ENCODE assay signal across 18 mouse cellular contexts in genomic region chr16:31300467-31300866, GRCm38 (mm10). TPM values are rescaled to one million over a fixed set of nuclear protein-coding genes. Genes with fewer than 3 reads are reported as not detected.
DNase-seq lines count a peak whose midpoint lies in the region; ATAC-seq lines count a peak whose summit lies in the region.
"Had no signal": no experiment of that assay in that cellular context is flagged by ENCODE, and none has a peak within 500 bp of the region (broad histone marks: within the 10 kb centered on the region; RNA-seq: fewer than 3 reads in every experiment).

No protein-coding gene starts in this region.

- ATAC-seq in kidney, embryonic 15.5 days (replicated peaks; ENCODE audit: low FRiP score): no peak
- ATAC-seq in kidney, embryonic 14.5 days (ENCODE audit: low FRiP score, low TSS enrichment): no peak
- ATAC-seq in neural tube, embryonic 13.5 days (ENCODE audit: low read depth): no peak
- no peak for ATAC-seq in erythroblast, adult 5-6 weeks (replicated peaks; ENCODE audit: low FRiP score, poor library complexity, severe bottlenecking)
- ATAC-seq: forebrain, embryonic 15.5 days had no signal

- H3K36me3 ChIP-seq in kidney, embryonic 15.5 days: no peaks in the 10 kb centered on the region
- no peaks in the 10 kb centered on the region for H3K36me3 ChIP-seq in kidney, embryonic 14.5 days (ENCODE audit: control insufficient read depth, insufficient read depth, low read length)
- no peaks in the 10 kb centered on the region for H3K36me3 ChIP-seq in embryonic facial prominence, embryonic 10.5 days (replicated peaks)
- no peaks in the 10 kb centered on the region for H3K36me3 ChIP-seq in neural tube, embryonic 13.5 days
- H3K36me3 ChIP-seq: forebrain, embryonic 15.5 days; limb, embryonic 12.5 days had no signal

- H3K4me3 ChIP-seq in kidney, embryonic 15.5 days (replicated peaks): no peak overlapping the region
- no peak overlapping the region for H3K4me3 ChIP-seq in kidney, embryonic 14.5 days (ENCODE audit: low read length)
- no peak overlapping the region for H3K4me3 ChIP-seq in embryonic facial prominence, embryonic 10.5 days
- H3K4me3 ChIP-seq in neural tube, embryonic 13.5 days: no peak overlapping the region
- H3K4me3 ChIP-seq: forebrain, embryonic 15.5 days; limb, embryonic 12.5 days had no signal

- peak; percentile 32 for DNase-seq in Muller cell, postnatal 12 days (ENCODE audit: inconsistent ontology term)
- DNase-seq in embryonic facial prominence, embryonic 10.5 days (ENCODE audit: low spot score): peak; percentile 36
- DNase-seq in urinary bladder, postnatal 14 days (ENCODE audit: low spot score): no peak
- DNase-seq in testis, postnatal 14 days (ENCODE audit: low spot score): no peak
- DNase-seq: adrenal gland, postnatal 36 days; cerebellum, postnatal 10 days; heart, adult 18-20 months; kidney, adult 2 months; lung, postnatal 4 days; right cerebral cortex, postnatal 25 days; thymus, adult 2 months had no signal

- no peaks in the 10 kb centered on the region for H3K9me3 ChIP-seq in kidney, embryonic 15.5 days (replicated peaks)
- no peaks in the 10 kb centered on the region for H3K9me3 ChIP-seq in kidney, embryonic 14.5 days (ENCODE audit: control insufficient read depth, low read length)
- no peaks in the 10 kb centered on the region for H3K9me3 ChIP-seq in embryonic facial prominence, embryonic 10.5 days
- no peaks in the 10 kb centered on the region for H3K9me3 ChIP-seq in neural tube, embryonic 13.5 days
- H3K9me3 ChIP-seq: forebrain, embryonic 15.5 days; limb, embryonic 12.5 days had no signal

- no peak overlapping the region for H3K9ac ChIP-seq in kidney, embryonic 15.5 days
- no peak overlapping the region for H3K9ac ChIP-seq in kidney, embryonic 14.5 days (ENCODE audit: low read depth, low read length)
- no peak overlapping the region for H3K9ac ChIP-seq in neural tube, embryonic 13.5 days
- H3K9ac ChIP-seq: forebrain, embryonic 15.5 days; limb, embryonic 12.5 days; liver, embryonic 14.5 days had no signal

- H3K4me1 ChIP-seq in kidney, embryonic 15.5 days: peaks cover 24% of the 10 kb centered on the region
- H3K4me1 ChIP-seq in kidney, embryonic 14.5 days (ENCODE audit: control insufficient read depth, insufficient read depth, low read length): peaks cover 20% of the 10 kb centered on the region
- peaks cover 24% of the 10 kb centered on the region for H3K4me1 ChIP-seq in embryonic facial prominence, embryonic 10.5 days
- peaks cover 33% of the 10 kb centered on the region for H3K4me1 ChIP-seq in neural tube, embryonic 13.5 days (replicated peaks)

- H3K27ac ChIP-seq in kidney, embryonic 15.5 days: 0 out of 2 replicates have a peak overlapping the region, but pooled peaks have one; percentile 3
- H3K27ac ChIP-seq in kidney, embryonic 14.5 days (ENCODE audit: low read depth, low read length): no peak overlapping the region
- peak overlapping the region; percentile 65 for H3K27ac ChIP-seq in embryonic facial prominence, embryonic 10.5 days (replicated peaks)
- H3K27ac ChIP-seq in neural tube, embryonic 13.5 days (replicated peaks): peak overlapping the region; percentile 29; the same call in 1 of the 2 replicates
- H3K27ac ChIP-seq: forebrain, embryonic 15.5 days; limb, embryonic 12.5 days; liver, embryonic 14.5 days had no signal

- H3K4me2 ChIP-seq in kidney, embryonic 15.5 days: no peak overlapping the region
- H3K4me2 ChIP-seq in kidney, embryonic 14.5 days (replicated peaks; ENCODE audit: low read depth, low read length): no peak overlapping the region
- no peak overlapping the region for H3K4me2 ChIP-seq in neural tube, embryonic 13.5 days
- H3K4me2 ChIP-seq: forebrain, embryonic 15.5 days; limb, embryonic 12.5 days had no signal

- H3K27me3 ChIP-seq in kidney, embryonic 15.5 days: no peaks in the 10 kb centered on the region
- H3K27me3 ChIP-seq in kidney, embryonic 14.5 days (ENCODE audit: control insufficient read depth, insufficient read depth, low read length): no peaks in the 10 kb centered on the region
- 0 out of 2 replicates have a peak, but pooled peaks cover 5% of the 10 kb centered on the region for H3K27me3 ChIP-seq in embryonic facial prominence, embryonic 10.5 days (replicated peaks; ENCODE audit: low read depth, poor library complexity, severe bottlenecking)
- no peaks in the 10 kb centered on the region for H3K27me3 ChIP-seq in neural tube, embryonic 13.5 days
- H3K27me3 ChIP-seq: forebrain, embryonic 15.5 days; limb, embryonic 12.5 days had no signal

- WGBS in kidney, embryonic 15.5 days: 45% methylated on average over 7 of the region's 7 CpGs
- WGBS in kidney, embryonic 14.5 days: 48% methylated on average over 7 of the region's 7 CpGs
- WGBS in embryonic facial prominence, embryonic 10.5 days: 32% methylated on average over 7 of the region's 7 CpGs
- WGBS in neural tube, embryonic 13.5 days: 26% methylated on average over 7 of the region's 7 CpGs

RNA-seq across cellular contexts. Expression of gene Apod, which starts 14.1 kb away (rescaled TPM):
- 0.36 and 1.0 TPM in 2 replicates for polyA plus RNA-seq in kidney, embryonic 15.5 days (2015; fragmentation: Nextera tagmentation; extraction: Ambion mirVana)
- 0.47 TPM in 2 replicates for polyA plus RNA-seq in kidney, embryonic 14.5 days (2014; fragmentation: Nextera tagmentation; extraction: Ambion mirVana)
- 5.0 and 6.1 TPM in 2 replicates for polyA plus RNA-seq in embryonic facial prominence, embryonic 10.5 days (2016; fragmentation: Nextera tagmentation; extraction: Ambion mirVana)
- 49.6 and 60.2 TPM in 2 replicates for polyA plus RNA-seq in neural tube, embryonic 13.5 days (2015; fragmentation: Nextera tagmentation; extraction: Ambion mirVana)
- total RNA-seq in erythroblast, adult 5-6 weeks (2015; ENCODE audit: low replicate concordance): not detected in 2 replicates
- total RNA-seq in erythroblast, adult 5-6 weeks (2017; ENCODE audit: low replicate concordance): not detected in 2 replicates

RNA-seq across cellular contexts. Expression of gene Ppp1r2, which starts 25.4 kb away (rescaled TPM):
- 87.7 and 91.7 TPM in 2 replicates for polyA plus RNA-seq in kidney, embryonic 15.5 days (2015; fragmentation: Nextera tagmentation; extraction: Ambion mirVana)
- 77.0 and 98.6 TPM in 2 replicates for polyA plus RNA-seq in kidney, embryonic 14.5 days (2014; fragmentation: Nextera tagmentation; extraction: Ambion mirVana)
- polyA plus RNA-seq in embryonic facial prominence, embryonic 10.5 days (2016; fragmentation: Nextera tagmentation; extraction: Ambion mirVana): 87.2 and 91.8 TPM in 2 replicates
- polyA plus RNA-seq in neural tube, embryonic 13.5 days (2015; fragmentation: Nextera tagmentation; extraction: Ambion mirVana): 201 and 208 TPM in 2 replicates
- 19.4 and 37.4 TPM in 2 replicates for total RNA-seq in erythroblast, adult 5-6 weeks (2015; ENCODE audit: low replicate concordance)
- total RNA-seq in erythroblast, adult 5-6 weeks (2017; ENCODE audit: low replicate concordance): 13.5 and 18.0 TPM in 2 replicates

Comparison
In these comparisons a context has a peak if more than half of its experiments do, and no peak if none do; other contexts are left out.
1. DNase-seq: peak in Muller cell, postnatal 12 days (single experiment) and embryonic facial prominence, embryonic 10.5 days (single experiment); none in urinary bladder, postnatal 14 days (single experiment) and testis, postnatal 14 days (single experiment).